ENCODE assay signal across 12 mouse cellular contexts in genomic region chr10:4626432-4626831, GRCm38 (mm10). TPM values are rescaled to one million over a fixed set of nuclear protein-coding genes. Genes with fewer than 3 reads are reported as not detected.
A peak's percentile ranks its signal among the peaks of the same experiment; 100 is the strongest.
DNase-seq lines count a peak whose midpoint lies in the region; ATAC-seq and TF ChIP-seq lines count a peak whose summit lies in the region.
"Had no signal": no experiment of that assay in that cellular context is flagged by ENCODE, and none has a peak within 500 bp of the region (broad histone marks: within the 10 kb centered on the region; RNA-seq: fewer than 3 reads in every experiment).

No protein-coding gene starts in this region.

- 81% methylated on average over 7 of the region's 7 CpGs for WGBS in kidney, embryonic 14.5 days

- TF ChIP-seq CTCF in G1E (IDR thresholded peaks at IDR 0.05; ENCODE audit: low read depth, low read length): peak; percentile 18; the same call in 1 of the 2 replicates

- H3K9me3 ChIP-seq in kidney, embryonic 14.5 days (ENCODE audit: control insufficient read depth, low read length): no peaks in the 10 kb centered on the region
- H3K9me3 ChIP-seq in G1E (replicated peaks): no peaks in the 10 kb centered on the region
- H3K9me3 ChIP-seq: embryonic facial prominence, embryonic 13.5 days; midbrain, embryonic 10.5 days; neural tube, embryonic 15.5 days had no signal

- no peaks in the 10 kb centered on the region for H3K4me1 ChIP-seq in kidney, embryonic 14.5 days (ENCODE audit: control insufficient read depth, insufficient read depth, low read length)
- no peaks in the 10 kb centered on the region for H3K4me1 ChIP-seq in G1E (ENCODE audit: insufficient read depth, low read depth, low read length)
- H3K4me1 ChIP-seq: embryonic facial prominence, embryonic 13.5 days; midbrain, embryonic 10.5 days; neural tube, embryonic 15.5 days had no signal

- no peak for ATAC-seq in CD4-positive, CD25-positive, alpha-beta regulatory T cell, adult 4 months
- no peak for ATAC-seq in kidney, embryonic 14.5 days (ENCODE audit: low FRiP score, low TSS enrichment)
- ATAC-seq in G1E (ENCODE audit: extremely low read depth, insufficient number of reproducible peaks, low FRiP score, poor library complexity, severe bottlenecking): no peak

- H3K9ac ChIP-seq in kidney, embryonic 14.5 days (ENCODE audit: low read depth, low read length): no peak overlapping the region
- H3K9ac ChIP-seq: embryonic facial prominence, embryonic 13.5 days; neural tube, embryonic 15.5 days had no signal

- H3K4me2 ChIP-seq in kidney, embryonic 14.5 days (replicated peaks; ENCODE audit: low read depth, low read length): no peak overlapping the region
- H3K4me2 ChIP-seq: embryonic facial prominence, embryonic 13.5 days; neural tube, embryonic 15.5 days had no signal

- peak; percentile 31 for DNase-seq in CD4-positive, CD25-positive, alpha-beta regulatory T cell, adult 2 months (ENCODE audit: low read depth, low spot score)
- DNase-seq in kidney, postnatal 4 days: peak; percentile 41 to 47
- DNase-seq in G1E (ENCODE audit: low spot score): no peak
- DNase-seq in natural killer cell, adult 2 months (ENCODE audit: low spot score in 2 of 2): peak; percentile 12 to 23
- no peak for DNase-seq in ovary, postnatal 36 days (ENCODE audit: low spot score)
- DNase-seq in neural tube, embryonic 10.5 days (ENCODE audit: extremely low spot score, low spot score): no peak
- DNase-seq: cerebellum, adult 8-10 months had no signal

- H3K27me3 ChIP-seq in kidney, embryonic 14.5 days (ENCODE audit: control insufficient read depth, insufficient read depth, low read length): no peaks in the 10 kb centered on the region
- no peaks in the 10 kb centered on the region for H3K27me3 ChIP-seq in G1E (ENCODE audit: insufficient read depth, low read length)
- H3K27me3 ChIP-seq: embryonic facial prominence, embryonic 13.5 days; neural tube, embryonic 15.5 days had no signal

- no peaks in the 10 kb centered on the region for H3K36me3 ChIP-seq in kidney, embryonic 14.5 days (ENCODE audit: control insufficient read depth, insufficient read depth, low read length)
- no peaks in the 10 kb centered on the region for H3K36me3 ChIP-seq in G1E (replicated peaks)
- H3K36me3 ChIP-seq: embryonic facial prominence, embryonic 13.5 days; midbrain, embryonic 10.5 days; neural tube, embryonic 15.5 days had no signal

- no peak overlapping the region for H3K4me3 ChIP-seq in kidney, embryonic 14.5 days (ENCODE audit: low read length)
- H3K4me3 ChIP-seq in G1E (ENCODE audit: low read depth, low read length): no peak overlapping the region
- H3K4me3 ChIP-seq: embryonic facial prominence, embryonic 13.5 days; midbrain, embryonic 10.5 days; neural tube, embryonic 15.5 days had no signal

- no peak overlapping the region for H3K27ac ChIP-seq in kidney, embryonic 14.5 days (ENCODE audit: low read depth, low read length)
- H3K27ac ChIP-seq: embryonic facial prominence, embryonic 13.5 days; midbrain, embryonic 10.5 days; neural tube, embryonic 15.5 days had no signal

RNA-seq across cellular contexts. Expression of gene Esr1, which starts 15.0 kb away (rescaled TPM):
- polyA plus RNA-seq in CD4-positive, CD25-positive, alpha-beta regulatory T cell, adult 4 months (2017; shearing (Covaris generic)): 1 to 10 TPM; 1.2 to 1.9 TPM
- polyA plus RNA-seq in kidney, embryonic 14.5 days (2014; fragmentation: Nextera tagmentation; extraction: Ambion mirVana): 1.0 and 2.1 TPM in 2 replicates
- total RNA-seq in G1E (2014; fragmentation: Nextera tagmentation): not detected in 2 replicates
- total RNA-seq in G1E (2017): 0.17 and 0.82 TPM in 2 replicates
- not detected in 2 replicates for polyA plus RNA-seq in G1E (2012)
- polyA plus RNA-seq: midbrain, embryonic 10.5 days had no signal

Comparison
In these comparisons a context has a peak if more than half of its experiments do, and no peak if none do; other contexts are left out.
1. DNase-seq: peak in CD4-positive, CD25-positive, alpha-beta regulatory T cell, adult 2 months (single experiment), kidney, postnatal 4 days (2 of 2) and natural killer cell, adult 2 months (2 of 2); none in G1E (single experiment), ovary, postnatal 36 days (single experiment) and neural tube, embryonic 10.5 days (single experiment).